Mouse (Mus musculus): Measurements from ENCODE around the gene Ttc39d.
A peak's percentile ranks its signal among the peaks of the same experiment; 100 is the strongest.
"Not testable (repeated sequence)": the region's sequence is repeated elsewhere in the genome, so short reads cannot be mapped to it uniquely, and the experiment has no call there.

Gene Ttc39d

DNA sequence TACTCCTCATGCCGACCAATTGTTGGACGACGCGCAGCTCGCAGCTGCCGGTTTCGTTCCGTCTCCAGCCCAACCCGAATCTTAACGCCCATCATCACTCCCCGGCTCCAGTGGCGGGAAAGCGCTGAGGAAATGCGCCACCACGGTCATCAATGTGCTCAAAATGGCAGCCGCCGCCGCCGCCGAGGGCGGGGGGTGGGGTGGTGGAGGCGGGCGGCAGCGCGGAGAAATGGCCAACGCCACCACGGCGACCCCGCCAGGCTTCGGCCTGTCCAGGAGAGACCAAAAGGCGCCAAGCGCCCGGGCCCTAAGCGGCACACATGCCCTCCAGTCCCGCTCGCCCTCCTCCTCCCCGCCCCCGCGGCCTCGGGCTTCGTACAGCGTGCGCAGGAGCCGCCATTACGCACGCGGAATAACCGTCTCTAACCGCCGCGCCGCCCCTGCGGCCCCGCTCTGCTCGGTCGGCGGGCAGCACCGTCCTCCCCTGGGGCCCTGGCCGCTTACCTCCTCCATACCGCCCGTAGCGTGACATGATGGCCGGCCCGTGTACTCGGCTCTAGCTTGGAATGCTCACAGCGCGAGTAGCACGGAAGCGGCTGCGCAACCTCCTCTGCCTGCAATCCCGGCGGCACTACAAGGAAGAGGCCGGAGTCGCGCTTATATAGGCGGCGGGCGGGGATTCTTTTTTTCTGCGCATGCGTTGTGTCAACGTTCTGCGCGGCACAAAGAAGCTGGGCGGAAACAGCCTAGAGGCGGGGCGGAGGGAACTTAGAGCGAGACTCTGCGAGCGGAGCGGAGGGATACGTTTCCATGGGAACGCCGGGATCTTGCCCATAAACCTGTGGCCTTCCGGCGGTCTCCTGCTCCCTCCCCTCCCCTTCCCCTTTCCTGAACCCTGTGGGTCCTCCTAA is at the start of gene Ttc39d, which contains the start of gene Srsf7:
TSS of gene Ttc39d (plus strand) at position 790 of the 911 bp plus-strand sequence.
TSS of gene Srsf7 (minus strand) at position 637 of the 911 bp plus-strand sequence.
- peak; percentile 98 for DNase-seq

DNA sequence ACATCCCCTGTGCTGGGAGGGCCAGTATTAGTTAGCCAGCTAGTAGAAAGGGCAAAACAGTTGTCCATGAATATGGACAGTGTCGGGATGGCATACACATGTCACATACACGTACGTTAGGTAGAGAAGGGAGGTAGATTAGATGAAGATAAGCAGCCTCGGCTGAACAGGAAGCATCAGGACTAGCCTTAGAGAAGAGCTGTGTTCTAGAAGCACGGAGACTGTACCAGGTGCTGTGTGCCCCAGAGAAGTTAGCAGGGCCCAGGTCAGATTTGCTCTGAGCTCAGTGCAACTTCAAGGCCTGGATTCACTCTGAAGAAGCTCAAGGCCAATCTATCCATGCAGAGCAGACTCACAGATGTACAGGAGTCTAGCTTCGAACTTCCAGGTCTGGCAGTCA is 49.8 kb upstream of the Ttc39d start:
- DNase-seq = no peak

DNA sequence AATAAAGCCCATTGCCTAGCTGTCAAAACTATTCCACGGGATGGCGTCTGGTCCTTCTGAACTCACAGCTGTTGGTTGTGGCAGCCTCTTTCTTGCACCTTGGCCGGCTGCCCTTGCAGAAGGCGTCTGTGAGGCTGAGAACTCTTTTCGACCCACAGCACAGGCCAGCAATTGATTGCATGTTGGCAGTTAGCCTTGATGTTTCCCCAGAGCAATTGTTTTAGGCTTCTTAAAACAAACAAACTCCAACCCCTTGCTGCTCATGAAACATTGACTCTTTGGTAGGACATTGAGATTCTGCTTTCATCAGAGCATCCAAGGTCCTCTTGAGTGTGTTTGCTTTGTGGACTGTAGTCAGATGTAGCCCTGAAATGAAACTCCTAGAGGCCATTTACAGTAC is 46.8 kb upstream of the Ttc39d start:
- no peak for DNase-seq

DNA sequence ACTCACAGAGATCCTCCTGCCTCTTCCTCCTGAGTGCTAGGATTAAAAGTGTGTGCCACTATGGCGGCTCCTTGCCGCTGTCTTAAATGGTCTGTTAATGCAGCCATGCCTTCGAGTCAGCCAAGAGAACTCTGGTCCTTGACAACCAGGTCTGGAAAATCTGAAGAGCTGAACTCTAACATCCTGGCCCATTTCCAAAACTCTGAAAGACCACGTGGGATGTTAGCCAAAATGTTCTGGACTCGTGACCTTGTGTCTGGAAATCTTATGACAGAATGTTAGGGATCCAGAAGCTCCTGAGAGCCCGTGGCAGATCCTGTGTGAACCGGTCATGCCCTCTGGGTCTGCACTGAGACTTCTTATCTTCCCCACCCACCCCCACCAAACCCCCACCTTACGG is 43.3 kb upstream of the Ttc39d start:
- DNase-seq = no peak

DNA sequence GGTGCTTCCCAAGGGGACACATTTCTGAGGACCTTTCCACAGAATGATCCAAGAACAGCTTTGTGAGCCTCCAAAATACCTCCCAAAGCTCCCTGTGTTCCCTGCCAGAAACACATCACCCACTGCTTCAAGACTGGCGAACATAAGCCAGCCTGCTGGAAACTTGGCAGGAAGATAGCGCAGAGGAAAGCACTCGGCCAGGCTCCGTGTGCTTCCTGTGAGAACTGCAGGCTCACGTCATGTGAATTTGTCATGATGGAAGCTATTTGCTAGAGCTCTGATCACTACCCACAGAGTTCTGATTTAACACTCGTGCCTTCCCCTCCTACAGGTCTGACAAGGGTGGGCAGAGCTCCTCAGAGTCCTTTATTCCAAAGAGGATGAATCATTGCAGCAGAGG is 41.5 kb upstream of the Ttc39d start:
- DNase-seq = peak; percentile 67

DNA sequence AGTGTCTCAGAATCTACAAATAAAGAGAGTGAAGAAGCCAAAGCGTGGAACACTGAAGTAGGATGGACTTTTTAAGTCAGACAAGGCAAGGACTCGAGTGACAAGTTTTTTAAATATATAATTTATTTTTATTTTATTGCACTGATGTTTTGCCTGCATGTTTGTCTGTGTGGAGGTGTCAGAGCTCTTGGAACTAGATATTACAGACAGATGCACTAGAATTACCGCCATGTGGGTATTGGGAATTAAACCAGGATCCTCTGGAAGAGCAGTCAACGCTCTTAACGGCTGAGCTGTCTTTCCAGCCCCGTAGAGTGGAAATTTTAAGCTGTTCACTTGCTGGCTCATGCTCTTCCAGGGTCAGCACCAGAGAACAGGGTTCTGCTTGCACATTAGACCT is 40.9 kb upstream of the Ttc39d start:
- no peak for DNase-seq

DNA sequence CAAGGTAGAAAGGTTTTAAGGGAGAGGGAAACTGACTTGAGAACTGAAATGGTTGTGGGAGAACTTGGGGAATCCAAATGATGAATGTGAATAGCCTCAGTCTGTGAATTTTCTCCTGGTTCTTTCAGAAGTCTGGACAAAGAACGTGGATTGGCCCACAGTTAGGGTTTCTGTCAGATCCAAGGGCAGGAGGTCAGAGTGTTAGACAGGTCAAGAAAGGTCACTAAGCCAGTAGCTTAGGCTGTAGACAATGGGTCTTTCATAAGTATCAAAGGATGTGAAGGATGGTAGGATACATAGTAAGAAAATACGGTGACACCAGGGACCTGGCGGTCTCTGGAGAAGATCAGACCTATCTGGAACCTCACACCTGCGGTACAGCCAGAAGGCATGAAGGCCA is 39.8 kb upstream of the Ttc39d start:
- no peak for DNase-seq

DNA sequence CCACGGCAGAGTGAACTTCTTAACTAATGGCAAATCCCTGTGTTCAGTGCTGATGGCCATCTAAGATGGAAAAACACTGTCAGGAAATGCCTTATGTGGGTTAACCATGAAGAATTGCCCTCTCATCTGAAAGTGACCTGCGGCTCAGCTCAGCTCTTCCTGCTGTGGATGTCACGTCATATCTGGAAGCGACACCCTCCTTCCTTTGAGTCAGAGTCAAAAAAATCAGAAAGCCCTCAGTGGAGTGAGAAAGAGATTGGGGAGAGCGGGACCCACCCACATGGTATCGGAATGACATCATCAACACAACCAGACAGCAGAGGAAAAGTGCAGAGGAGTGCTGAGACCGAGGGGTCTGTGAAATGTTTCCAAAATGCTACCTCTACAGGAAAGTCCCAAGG is 39.4 kb upstream of the Ttc39d start:
- DNase-seq = no peak

DNA sequence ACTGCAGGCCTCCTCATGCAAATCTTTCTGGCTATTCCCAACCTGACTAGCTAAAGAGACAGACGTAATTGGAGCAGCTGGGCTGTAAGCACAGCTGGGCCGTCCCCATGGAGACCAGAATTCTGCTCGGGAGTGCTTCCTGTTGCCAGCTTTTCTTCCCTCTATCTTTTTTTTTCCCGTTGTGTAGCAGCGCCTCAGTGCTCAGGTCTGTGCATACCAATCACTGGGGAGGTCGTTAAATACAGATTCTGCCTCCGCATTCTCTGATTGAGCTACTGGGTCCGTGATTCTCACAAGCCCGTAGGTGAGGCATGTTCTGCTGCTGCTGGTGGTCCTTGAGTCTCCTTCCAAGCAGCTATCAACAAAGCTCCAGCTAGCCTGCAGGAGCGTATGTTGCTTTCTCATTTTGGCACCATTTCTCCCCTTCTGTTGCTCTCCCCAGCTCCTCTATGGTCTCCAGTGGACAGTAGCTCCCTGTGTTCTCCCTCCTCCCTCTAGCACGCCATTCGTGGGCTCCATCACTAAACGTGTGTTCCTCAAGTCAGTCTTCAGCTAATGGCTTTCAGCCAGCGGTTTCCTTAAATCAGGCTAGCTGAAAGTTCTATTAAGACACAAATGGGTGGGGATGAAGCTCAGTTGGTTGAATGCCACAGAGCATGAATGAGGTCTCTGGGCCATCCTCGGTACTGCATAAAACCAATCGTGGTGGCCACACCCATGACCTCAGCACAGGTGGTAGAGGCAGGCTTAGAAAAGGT is 38.7 kb upstream of the Ttc39d start:
- peak; percentile 45 for DNase-seq

DNA sequence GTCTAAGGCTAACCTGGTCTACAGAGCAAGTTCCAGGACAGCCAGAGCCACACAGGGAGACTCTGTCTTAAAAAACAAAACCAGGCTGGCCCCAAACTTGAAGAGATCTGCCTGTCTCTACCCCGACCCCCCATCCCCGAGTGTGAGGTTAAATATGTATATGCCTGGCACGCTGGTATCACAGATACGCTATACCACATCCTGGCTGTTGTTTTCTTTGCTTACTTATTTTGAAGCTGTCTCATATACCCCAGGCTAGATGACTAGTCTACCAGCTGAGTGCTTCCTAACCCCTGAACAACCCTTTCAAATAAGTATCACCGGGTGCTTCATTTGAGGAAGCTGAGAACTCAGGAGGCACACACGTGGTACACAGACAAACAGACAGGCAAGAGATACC is 37.5 kb upstream of the Ttc39d start:
- DNase-seq = no peak

DNA sequence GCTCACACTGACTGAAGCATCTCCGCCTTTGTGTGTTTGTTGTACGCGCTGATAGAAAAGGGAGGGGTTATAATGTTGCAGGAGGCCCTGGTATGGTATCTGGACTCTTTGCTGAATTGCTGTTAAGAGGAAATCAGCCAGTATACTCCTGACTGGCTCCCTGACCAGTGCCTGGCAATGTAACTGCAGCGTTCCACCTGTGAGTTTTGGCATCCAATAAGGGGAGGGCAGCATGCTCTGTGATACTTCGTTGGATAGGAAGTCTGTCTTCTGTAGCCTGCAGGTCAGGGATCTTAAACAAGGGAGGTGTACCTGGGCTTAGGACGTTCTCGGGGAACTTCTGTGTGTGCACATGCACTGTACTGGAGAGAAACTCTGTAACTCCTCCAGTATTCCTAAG is 36.3 kb upstream of the Ttc39d start:
- DNase-seq = peak; percentile 58

DNA sequence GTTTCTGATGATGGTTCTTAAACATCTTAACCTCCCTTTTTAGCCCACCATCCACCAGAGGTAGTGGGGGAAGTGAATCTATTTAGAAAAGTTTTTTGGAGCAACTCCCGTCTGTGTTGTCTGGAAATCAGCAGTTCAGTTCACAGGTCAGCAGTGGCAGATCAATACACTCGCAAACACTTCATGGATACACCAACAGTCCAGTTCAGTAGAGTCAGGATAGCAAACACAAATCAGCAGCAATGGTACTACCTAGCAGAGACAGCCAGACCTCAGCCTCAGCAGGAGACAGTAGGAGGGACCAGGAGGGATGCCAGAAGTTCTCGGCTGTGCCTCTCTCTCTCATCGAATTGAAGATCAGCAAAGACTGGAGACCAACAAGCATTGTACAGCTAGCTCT is 35.3 kb upstream of the Ttc39d start:
- no peak for DNase-seq

DNA sequence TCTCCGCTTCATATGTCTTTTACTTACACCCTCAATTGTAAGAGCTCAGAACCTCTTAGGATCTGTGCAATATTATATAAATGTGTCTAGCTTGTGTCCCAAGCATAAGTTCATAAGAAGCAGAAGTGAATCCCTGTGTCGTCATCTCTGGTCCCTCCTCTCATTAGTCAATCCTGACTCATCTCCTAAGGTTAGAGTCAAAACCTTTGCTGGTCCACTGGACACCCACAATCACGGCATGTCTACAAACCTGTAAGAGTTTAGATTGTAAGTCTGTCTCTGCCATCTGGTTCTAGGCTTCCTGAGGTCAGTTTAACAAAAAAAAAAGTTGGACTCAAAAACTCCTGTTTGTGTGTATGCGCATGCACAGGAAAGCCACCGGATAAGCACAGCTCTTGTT is 34.5 kb upstream of the Ttc39d start:
- no peak for DNase-seq

DNA sequence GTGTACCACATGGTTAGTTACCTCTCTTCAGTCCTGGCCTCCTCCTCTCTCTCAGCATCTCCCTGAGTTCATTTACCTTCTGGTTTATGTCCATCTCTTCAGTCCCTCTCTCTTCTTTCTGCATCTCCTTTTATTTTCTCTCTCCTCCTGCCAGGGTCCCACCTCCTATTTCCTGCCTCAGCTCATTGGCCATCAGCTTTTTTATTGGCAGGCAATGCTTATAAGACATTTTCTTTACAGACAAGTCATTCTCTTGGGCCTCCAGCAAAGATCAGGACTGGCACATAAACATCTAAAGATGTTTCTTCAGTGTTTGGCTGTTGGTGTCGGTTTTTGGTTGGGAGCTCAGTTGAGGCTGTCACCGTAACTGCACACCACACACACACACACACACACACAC is 33.6 kb upstream of the Ttc39d start:
- no peak for DNase-seq

DNA sequence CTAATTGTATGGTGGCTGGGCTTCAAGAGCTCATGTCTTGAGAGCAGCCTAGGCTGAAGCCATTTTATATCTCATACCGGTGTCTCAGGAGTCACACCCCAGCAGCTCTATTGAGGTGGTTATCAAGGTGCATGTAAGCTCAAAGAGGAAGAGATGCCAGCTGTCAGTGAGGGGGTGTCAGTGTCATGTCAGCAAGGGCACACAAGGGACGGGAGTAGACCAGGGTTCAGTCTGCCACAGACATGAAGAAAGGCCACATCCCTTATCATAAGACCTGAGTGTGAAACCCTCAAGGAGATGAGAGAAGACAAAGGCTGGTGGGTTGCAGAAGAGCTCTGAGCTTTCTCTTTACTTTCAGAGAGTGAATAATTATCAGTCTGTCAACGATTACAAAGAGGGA is 33.1 kb upstream of the Ttc39d start:
- no peak for DNase-seq

DNA sequence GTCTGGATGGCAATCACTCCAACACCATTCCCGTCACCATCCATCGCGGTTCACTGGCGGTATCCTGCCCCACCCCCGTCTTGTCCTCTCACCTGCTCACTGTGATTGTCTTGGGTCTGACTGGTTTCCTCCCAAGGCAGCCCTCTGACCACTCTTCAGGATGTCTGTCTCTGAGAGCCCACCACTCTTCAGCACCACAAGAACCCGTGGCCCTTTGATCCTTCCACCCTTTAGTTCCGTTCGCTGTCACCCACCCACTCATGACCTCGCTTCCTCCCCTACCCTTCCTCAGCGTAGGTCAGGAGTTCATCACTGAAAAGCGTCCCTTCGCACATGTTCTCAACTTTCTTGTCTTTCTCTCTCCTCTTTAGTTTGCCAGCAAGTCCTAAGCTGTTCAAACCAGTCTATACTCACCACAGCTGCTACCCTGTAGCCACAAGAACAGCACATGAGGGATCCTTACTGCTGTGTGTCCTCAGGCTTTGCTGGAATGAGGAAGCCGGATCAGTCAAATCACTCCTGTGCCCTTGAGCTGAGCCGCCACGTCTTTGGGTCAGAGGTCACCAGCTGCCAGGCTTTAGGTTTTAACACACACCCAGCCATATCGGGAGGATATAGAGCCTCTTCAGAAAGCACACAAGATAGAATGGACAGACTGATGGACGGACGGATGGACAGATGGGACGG is 32.4 kb upstream of the Ttc39d start:
- DNase-seq = no peak

DNA sequence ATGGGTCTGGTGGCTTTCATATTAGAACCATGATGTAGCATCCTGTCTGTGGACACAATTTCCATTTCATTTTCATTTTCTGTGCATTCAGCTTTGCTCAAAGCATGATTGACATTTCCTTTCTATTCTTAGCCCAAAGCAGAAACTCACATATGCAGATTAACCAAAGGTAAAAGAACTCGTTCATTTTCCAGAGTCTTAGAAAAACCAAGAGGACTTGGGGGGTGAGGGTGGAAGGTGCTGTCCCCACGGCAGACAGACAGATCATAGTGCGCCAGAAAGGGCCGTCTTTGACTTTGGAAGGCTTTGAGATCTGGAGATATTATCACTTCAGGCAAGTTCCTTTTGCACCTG is 31.9 kb upstream of the Ttc39d start:
- no peak for DNase-seq

DNA sequence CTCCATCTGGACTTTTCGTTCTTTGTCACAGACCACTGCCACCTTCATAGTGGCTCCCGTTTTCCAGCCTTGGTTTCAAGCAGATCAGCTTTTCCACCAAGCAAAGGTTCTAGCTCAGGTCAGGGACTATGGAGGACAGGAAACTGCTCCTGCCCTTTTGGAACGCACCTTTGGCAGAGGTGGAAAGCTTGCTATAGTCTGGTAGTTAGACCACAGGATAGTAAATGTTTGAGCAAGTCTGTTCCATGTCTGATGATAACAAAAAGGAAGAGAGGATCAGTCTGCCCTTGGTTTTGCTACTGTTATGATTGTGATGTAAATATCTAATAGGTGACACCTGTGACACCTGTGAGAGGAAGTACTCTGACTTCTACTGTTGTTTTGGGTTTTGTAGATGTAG is 31.3 kb upstream of the Ttc39d start:
- DNase-seq = no peak

DNA sequence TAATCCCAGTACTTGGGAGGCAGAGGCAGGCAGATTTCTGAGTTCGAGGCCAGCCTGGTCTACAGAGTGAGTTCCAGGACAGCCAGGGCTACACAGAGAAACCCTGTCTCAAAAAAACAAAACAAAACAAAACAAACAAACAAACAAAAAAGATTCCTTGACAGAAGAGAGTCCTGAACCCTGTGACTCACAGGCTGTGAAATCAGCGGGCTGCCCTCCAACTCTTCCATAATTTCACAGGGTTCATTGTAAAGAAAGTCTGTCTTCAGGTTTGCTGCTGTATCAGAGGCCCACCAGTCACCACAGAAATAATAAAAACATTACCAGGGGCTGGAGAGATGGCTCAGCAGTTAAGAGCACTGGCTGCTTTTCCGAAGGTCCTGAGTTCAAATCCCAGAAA is 28.4 kb upstream of the Ttc39d start:
- DNase-seq = not testable (repeated sequence)

DNA sequence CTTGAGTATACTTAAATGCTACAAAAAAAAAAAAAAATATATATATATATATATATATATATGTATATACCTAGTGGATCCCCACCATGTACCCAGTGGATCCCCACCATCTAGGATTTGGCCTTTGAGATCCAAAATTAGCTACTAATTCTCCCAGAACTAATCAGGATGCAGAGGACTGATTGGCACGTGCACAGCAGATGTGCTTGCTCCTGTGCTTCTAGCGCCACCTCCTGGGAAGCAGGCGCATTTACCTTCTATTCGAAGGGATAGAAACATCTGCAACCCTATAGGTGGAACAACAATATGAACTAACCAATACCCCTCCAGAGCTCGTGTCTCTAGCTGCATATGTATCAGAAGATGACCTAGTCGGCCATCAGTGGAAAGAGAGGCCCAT is 27.3 kb upstream of the Ttc39d start:
- DNase-seq = peak; percentile 67

DNA sequence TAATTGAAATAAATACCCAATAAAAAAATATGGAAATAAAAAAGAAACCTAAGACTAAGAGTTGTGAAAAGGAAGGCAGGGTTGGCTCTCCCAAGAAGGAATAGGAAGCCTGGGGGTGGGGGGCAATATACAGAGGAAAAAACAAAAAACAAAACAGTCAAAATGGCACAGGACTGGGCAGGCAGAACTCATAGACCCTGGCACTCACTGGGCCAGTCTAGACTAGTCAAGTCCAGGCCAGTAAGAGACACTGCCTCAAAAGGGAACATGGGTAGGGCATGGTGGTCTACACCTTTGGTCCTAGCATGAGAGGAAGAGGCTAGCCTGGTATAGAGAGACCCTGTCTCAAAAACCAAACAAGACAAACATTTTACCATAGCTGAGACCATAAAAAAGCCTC is 26.8 kb upstream of the Ttc39d start:
- DNase-seq = no peak

DNA sequence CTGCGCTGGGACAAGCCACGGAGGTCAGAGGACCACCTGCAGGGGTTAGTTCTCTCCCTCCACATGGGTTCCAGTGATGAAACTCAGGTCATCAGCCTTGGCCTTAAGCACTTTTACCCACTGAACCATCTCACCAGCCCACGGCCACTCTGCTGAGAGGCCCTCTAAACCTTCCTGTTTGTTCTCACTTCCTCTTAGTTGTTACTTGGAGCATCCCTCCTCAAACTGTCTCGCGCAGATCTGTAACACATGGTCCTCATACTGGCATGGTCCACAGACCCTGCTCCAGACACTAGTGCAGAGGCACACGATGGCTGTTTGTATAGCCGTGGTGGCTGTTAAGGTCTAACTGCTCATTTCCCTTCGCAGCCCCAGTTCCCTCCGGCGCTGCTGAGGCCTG is 23.6 kb upstream of the Ttc39d start:
- DNase-seq = no peak

DNA sequence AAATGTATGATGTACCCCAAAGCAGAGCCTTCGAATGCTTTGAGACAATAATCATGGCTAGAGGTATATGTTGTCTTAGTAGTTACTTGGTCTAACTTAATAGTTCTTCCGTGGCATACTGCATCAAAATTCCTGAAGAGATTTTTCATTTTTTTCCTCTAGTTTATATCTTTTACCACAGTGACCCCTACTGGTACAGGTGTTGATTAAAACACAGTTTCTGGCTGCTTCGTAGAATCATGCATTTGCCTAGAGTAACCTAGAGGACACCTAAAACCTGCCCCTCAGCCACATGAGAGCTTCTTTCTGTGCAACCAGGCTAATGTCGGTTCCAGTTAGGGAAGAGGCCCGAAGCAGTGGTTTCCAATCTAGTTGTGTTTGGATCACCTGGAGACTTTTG is 14.2 kb upstream of the Ttc39d start:
- DNase-seq = no peak

Data from cerebellum, adult 11 months (tissue).